Mouse (Mus musculus): ENCODE results near the gene Ttf2. TPM values are rescaled to one million over a fixed set of nuclear protein-coding genes. Genes with fewer than 3 reads are reported as not detected.

Ttf2 gene
- polyA plus RNA-seq, 1 experiment from 2014 or later = 6.1 TPM

DNA sequence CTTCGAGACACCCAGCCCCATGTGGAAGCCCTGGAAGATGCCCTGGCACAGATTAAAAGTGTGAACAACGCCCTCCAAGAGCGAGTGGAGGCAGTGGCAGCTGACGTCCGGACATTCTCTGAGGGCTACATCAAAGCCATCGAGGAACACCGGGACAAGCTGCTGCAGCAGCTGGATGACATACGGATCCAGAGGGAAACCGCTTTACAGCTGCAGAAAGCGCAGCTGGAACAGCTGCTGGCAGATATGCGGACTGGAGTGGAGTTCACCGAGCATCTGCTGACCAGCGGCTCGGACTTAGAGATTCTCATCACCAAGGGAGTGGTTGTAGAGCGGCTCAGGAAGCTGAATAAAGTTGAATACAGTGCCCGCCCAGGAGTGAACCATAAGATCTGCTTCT lies 44.3 kb downstream of the Ttf2 start:
- no peak overlapping the region for H3K27ac ChIP-seq (ENCODE audit: low read length)
- no peaks in the 10 kb centered on the region for H3K36me3 ChIP-seq (ENCODE audit: control insufficient read depth, insufficient read depth)
- H3K9ac ChIP-seq (ENCODE audit: low read depth, low read length) = no peak overlapping the region
- no peaks in the 10 kb centered on the region for H3K27me3 ChIP-seq (ENCODE audit: control insufficient read depth, insufficient read depth, low read depth, low read length)
- 74% methylated on average over 16 of the region's 16 CpGs for WGBS (ENCODE audit: insufficient replicate concordance)
- no peak for ATAC-seq (ENCODE audit: low read depth)
- H3K9me3 ChIP-seq (replicated peaks; ENCODE audit: control insufficient read depth, low read length) = no peaks in the 10 kb centered on the region
- peaks cover 12% of the 10 kb centered on the region for H3K4me1 ChIP-seq (ENCODE audit: control insufficient read depth, low read depth, low read length)
- no peak overlapping the region for H3K4me3 ChIP-seq (ENCODE audit: low read depth, low read length)
- H3K4me2 ChIP-seq (ENCODE audit: low read depth, low read length) = no peak overlapping the region

DNA sequence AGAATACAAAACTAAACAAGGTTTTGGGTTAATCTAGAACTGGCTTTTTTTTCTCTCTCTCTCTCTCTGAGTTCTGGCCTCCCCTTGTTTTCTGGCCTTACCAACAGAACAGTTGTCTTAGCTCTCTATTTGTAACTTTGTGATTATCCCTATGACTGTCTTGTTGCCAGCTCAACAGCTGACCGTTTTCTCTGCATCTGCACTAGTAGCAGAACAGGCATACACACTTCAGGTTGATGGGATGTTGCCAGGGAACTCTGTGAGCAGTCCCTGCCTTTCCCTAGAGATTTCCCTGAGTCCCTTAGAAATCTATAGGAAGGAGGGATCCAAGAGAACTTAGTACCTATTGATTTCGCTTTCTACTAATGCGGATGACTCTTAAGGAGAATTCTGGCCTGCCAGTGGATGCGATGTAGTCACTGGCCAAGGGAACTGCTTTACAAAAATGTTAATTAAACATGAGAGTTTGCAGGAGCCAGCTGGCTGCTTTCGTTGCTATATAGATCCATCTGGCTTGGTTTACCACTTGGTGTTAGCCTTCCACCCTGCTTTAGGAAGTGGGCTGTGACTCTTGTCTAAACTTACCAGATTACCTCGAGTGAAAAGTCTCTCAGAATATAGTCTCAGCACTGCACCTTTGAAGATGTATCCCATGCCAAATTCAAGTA lies 45.3 kb downstream of the Ttf2 start:
- H3K9me3 ChIP-seq (replicated peaks; ENCODE audit: control insufficient read depth, low read length) = no peaks in the 10 kb centered on the region
- no peak overlapping the region for H3K4me2 ChIP-seq (ENCODE audit: low read depth, low read length)
- H3K27ac ChIP-seq (ENCODE audit: low read length) = no peak overlapping the region
- H3K9ac ChIP-seq (ENCODE audit: low read depth, low read length) = no peak overlapping the region
- ATAC-seq (ENCODE audit: low read depth) = no peak
- H3K4me3 ChIP-seq (ENCODE audit: low read depth, low read length) = no peak overlapping the region
- no peaks in the 10 kb centered on the region for H3K27me3 ChIP-seq (ENCODE audit: control insufficient read depth, insufficient read depth, low read depth, low read length)
- H3K36me3 ChIP-seq (ENCODE audit: control insufficient read depth, insufficient read depth) = no peaks in the 10 kb centered on the region
- H3K4me1 ChIP-seq (ENCODE audit: control insufficient read depth, low read depth, low read length) = peaks cover 12% of the 10 kb centered on the region
- WGBS (ENCODE audit: insufficient replicate concordance) = 65% methylated on average over 6 of the region's 6 CpGs

GRCm38 (mm10) chr3:100922506-100923375 lies 46.7 kb downstream of the Ttf2 start:
- H3K9me3 ChIP-seq (replicated peaks; ENCODE audit: control insufficient read depth, low read length) = no peaks in the 10 kb centered on the region
- WGBS (ENCODE audit: insufficient replicate concordance) = 29% methylated on average over 28 of the region's 28 CpGs
- H3K4me3 ChIP-seq (ENCODE audit: low read depth, low read length) = peak overlapping the region; percentile 69

DNA sequence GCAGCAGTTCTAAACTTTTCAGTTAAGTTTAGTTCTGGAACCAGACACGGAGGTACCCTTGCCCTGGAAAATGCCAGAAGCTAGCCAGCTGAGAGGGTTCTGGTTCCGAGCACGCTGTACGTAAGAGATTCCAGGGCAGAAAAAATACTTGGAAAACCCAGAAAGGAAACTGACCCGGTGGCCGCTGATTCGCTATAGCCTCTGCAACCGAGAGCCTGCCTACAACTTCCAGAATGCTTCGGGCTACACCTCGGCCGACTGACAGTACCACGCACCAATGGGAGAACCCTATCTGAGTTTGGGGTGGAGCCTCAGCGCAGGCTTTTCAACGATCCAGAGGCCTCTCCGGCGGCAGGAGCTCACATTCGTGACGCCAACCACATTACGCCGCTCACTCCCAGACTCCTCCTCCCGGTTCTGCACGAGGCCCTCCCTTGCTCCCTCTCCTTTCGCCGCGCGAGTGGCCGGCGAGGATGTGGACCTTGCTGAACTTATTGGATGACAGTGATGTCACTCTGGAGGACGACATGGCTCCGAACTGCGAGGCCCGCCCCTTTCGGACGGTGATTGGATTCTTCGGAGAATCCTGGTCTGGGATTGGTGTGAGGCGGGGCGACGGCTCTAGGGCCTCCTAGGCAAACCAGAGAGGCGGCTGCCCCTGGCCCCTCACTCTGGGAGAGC lies 47.5 kb downstream of the Ttf2 start, which contains the start of gene Trim45:
Gene Trim45, plus strand, starts transcription at position 378 of the 681 bp plus-strand sequence.
- ATAC-seq (ENCODE audit: low read depth) = peak; percentile 96
- Histone ChIP-seq H3K27me3 (ENCODE audit: control insufficient read depth, insufficient read depth, low read depth, low read length) (no peaks in the 10 kb centered on the region), H3K36me3 (ENCODE audit: control insufficient read depth, insufficient read depth) (no peaks in the 10 kb centered on the region), H3K4me3 (ENCODE audit: low read depth, low read length) (peak within 1 kb of the TSS; percentile 69), H3K9me3 (replicated peaks; ENCODE audit: control insufficient read depth, low read length) (no peaks in the 10 kb centered on the region), H3K9ac (ENCODE audit: low read depth, low read length) (peak within 1 kb of the TSS; percentile 73), H3K4me1 (ENCODE audit: control insufficient read depth, low read depth, low read length) (peaks cover 12% of the 10 kb centered on the region), H3K4me2 (ENCODE audit: low read depth, low read length) (peak within 1 kb of the TSS; percentile 89), H3K27ac (ENCODE audit: low read length) (peak within 1 kb of the TSS; percentile 70)
- WGBS (ENCODE audit: insufficient replicate concordance) = under 1% methylated on average over 39 of the region's 39 CpGs

More at GRCm38 (mm10) chr3:100922506-100923375, 46.7 kb downstream of the Ttf2 start:
- H3K27me3 ChIP-seq (ENCODE audit: control insufficient read depth, insufficient read depth, low read depth, low read length) = no peaks in the 10 kb centered on the region
- H3K4me2 ChIP-seq (ENCODE audit: low read depth, low read length) = peak overlapping the region; percentile 89
- H3K4me1 ChIP-seq (ENCODE audit: control insufficient read depth, low read depth, low read length) = peaks cover 12% of the 10 kb centered on the region
- peak overlapping the region; percentile 73 for H3K9ac ChIP-seq (ENCODE audit: low read depth, low read length)
- H3K36me3 ChIP-seq (ENCODE audit: control insufficient read depth, insufficient read depth) = no peaks in the 10 kb centered on the region
- ATAC-seq (ENCODE audit: low read depth) = peak; percentile 12
- H3K27ac ChIP-seq (ENCODE audit: low read length) = no peak overlapping the region

DNA sequence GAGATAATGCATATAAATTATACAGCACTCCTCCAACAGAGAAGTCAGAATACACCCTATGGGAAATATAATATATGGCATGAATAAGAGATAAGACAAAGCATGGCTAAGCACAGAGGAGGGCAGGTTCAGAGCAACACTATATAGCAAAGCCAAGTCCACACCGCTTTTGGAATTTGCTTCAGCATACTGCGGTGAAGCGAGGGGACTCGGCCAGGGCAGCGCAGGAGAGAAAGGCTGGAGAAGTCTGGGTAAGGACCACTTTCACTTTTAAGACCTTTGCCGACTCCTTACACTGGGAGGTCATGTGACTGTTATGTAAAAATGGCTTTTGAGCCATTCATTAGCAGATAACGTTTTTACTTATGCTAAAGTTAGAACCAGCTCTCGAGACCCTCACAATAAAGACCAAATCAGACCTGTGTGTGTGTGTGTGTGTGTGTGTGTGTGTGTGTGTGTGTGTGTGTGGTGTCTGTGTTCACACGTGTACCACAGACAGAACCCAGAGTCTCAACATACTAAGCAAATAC lies 48.8 kb downstream of the Ttf2 start:
- Histone ChIP-seq H3K4me1 (ENCODE audit: control insufficient read depth, low read depth, low read length) (peaks cover 12% of the 10 kb centered on the region), H3K27ac (ENCODE audit: low read length) (no peak overlapping the region), H3K4me3 (ENCODE audit: low read depth, low read length) (no peak overlapping the region; the same call in 1 of the 2 replicates), H3K27me3 (ENCODE audit: control insufficient read depth, insufficient read depth, low read depth, low read length) (no peaks in the 10 kb centered on the region), H3K36me3 (ENCODE audit: control insufficient read depth, insufficient read depth) (no peaks in the 10 kb centered on the region), H3K9me3 (replicated peaks; ENCODE audit: control insufficient read depth, low read length) (no peaks in the 10 kb centered on the region), H3K9ac (ENCODE audit: low read depth, low read length) (no peak overlapping the region), H3K4me2 (ENCODE audit: low read depth, low read length) (peak overlapping the region; percentile 89)
- WGBS (ENCODE audit: insufficient replicate concordance) = 60% methylated on average over 9 of the region's 9 CpGs
- no peak for ATAC-seq (ENCODE audit: low read depth)

DNA sequence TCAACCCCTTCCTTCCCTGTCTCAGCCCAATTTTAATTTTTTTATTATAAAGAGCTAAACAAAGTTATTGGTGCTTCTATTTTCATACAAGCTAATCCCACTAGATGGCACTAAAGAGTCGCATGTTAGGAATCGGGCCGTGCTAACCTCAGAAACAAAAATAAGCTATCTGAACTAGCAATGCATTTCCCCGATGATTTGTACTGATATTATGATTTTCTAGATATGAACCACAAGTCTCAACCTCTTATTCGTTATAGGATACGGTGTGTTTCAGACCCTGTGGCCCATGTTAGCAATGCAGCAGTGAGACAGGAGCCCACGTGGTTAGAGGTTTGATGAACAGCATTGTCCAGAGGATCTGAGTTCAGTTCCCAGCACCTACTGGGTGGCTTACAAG lies 52.6 kb downstream of the Ttf2 start:
- Histone ChIP-seq H3K4me2 (ENCODE audit: low read depth, low read length) (peak overlapping the region; percentile 24; the same call in 1 of the 2 replicates), H3K36me3 (ENCODE audit: control insufficient read depth, insufficient read depth) (no peaks in the 10 kb centered on the region)
- ATAC-seq (ENCODE audit: low read depth) = no peak

DNA sequence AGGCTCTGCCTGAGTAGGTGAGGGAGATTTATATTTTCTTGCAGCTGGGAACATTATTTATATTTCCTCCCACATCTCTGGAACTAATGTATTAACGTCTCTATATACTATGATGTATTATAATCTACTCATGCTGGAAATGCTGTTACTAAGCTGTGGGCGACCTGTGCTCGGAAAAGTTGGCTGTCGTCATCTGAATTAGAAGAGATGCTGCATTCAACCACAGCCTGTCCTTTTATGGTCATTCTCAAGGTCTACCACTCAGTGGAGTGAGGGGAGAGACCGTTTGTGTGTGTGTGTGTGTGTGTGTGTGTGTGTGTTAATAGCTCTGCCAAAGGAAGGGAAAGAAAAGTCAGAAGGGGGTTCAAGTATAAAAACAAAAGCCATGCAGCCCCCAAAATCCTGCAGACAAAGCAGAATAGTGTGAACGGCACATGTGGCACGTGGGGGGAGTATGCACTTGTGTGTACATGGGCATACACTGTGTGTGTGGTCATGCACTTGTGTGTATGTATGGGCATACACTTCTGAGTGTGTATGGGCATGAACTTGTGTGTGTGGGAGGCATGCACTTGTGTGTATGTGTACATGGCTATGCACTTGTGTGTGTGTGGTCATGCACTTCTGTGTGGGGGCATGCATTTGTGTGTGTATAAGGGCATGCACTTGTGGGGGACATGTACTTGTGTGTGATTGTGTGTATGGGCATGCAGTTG lies 57.8 kb downstream of the Ttf2 start:
- Histone ChIP-seq H3K9me3 (replicated peaks; ENCODE audit: control insufficient read depth, low read length) (no peaks in the 10 kb centered on the region), H3K4me1 (ENCODE audit: control insufficient read depth, low read depth, low read length) (no peaks in the 10 kb centered on the region), H3K27ac (ENCODE audit: low read length) (no peak overlapping the region), H3K36me3 (ENCODE audit: control insufficient read depth, insufficient read depth) (no peaks in the 10 kb centered on the region), H3K4me2 (ENCODE audit: low read depth, low read length) (no peak overlapping the region), H3K4me3 (ENCODE audit: low read depth, low read length) (no peak overlapping the region), H3K9ac (ENCODE audit: low read depth, low read length) (no peak overlapping the region), H3K27me3 (ENCODE audit: control insufficient read depth, insufficient read depth, low read depth, low read length) (no peaks in the 10 kb centered on the region)
- WGBS (ENCODE audit: insufficient replicate concordance) = 57% methylated on average over 7 of the region's 7 CpGs
- no peak for ATAC-seq (ENCODE audit: low read depth)

More for the DNA sequence above, 52.6 kb downstream of the Ttf2 start:
- peaks cover 4% of the 10 kb centered on the region for H3K4me1 ChIP-seq (ENCODE audit: control insufficient read depth, low read depth, low read length)
- H3K27me3 ChIP-seq (ENCODE audit: control insufficient read depth, insufficient read depth, low read depth, low read length) = no peaks in the 10 kb centered on the region
- 10% methylated on average over 7 of the region's 7 CpGs for WGBS (ENCODE audit: insufficient replicate concordance)
- no peaks in the 10 kb centered on the region for H3K9me3 ChIP-seq (replicated peaks; ENCODE audit: control insufficient read depth, low read length)
- H3K4me3 ChIP-seq (ENCODE audit: low read depth, low read length) = no peak overlapping the region
- H3K9ac ChIP-seq (ENCODE audit: low read depth, low read length) = no peak overlapping the region
- no peak overlapping the region for H3K27ac ChIP-seq (ENCODE audit: low read length)

GRCm38 (mm10) chr3:100911026-100911425 lies 58.4 kb downstream of the Ttf2 start:
- no peak overlapping the region for H3K9ac ChIP-seq (ENCODE audit: low read depth, low read length)
- no peak for ATAC-seq (ENCODE audit: low read depth)
- no peak overlapping the region for H3K4me2 ChIP-seq (ENCODE audit: low read depth, low read length)
- H3K4me3 ChIP-seq (ENCODE audit: low read depth, low read length) = no peak overlapping the region
- 64% methylated on average over 9 of the region's 9 CpGs for WGBS (ENCODE audit: insufficient replicate concordance)
- H3K4me1 ChIP-seq (ENCODE audit: control insufficient read depth, low read depth, low read length) = no peaks in the 10 kb centered on the region
- no peak overlapping the region for H3K27ac ChIP-seq (ENCODE audit: low read length)
- H3K9me3 ChIP-seq (replicated peaks; ENCODE audit: control insufficient read depth, low read length) = no peaks in the 10 kb centered on the region
- H3K27me3 ChIP-seq (ENCODE audit: control insufficient read depth, insufficient read depth, low read depth, low read length) = no peaks in the 10 kb centered on the region
- H3K36me3 ChIP-seq (ENCODE audit: control insufficient read depth, insufficient read depth) = no peaks in the 10 kb centered on the region
